In genomic region chr19:24523476-24524313, GRCm38 (mm10) we compare ENCODE assay signal across 13 mouse cellular contexts. TPM values are rescaled to one million over a fixed set of nuclear protein-coding genes. Genes with fewer than 3 reads are reported as not detected.
A peak's percentile ranks its signal among the peaks of the same experiment; 100 is the strongest.
DNase-seq lines count a peak whose midpoint lies in the region; ATAC-seq lines count a peak whose summit lies in the region.
"Had no signal": no experiment of that assay in that cellular context is flagged by ENCODE, and none has a peak within 500 bp of the region (broad histone marks: within the 10 kb centered on the region; RNA-seq: fewer than 3 reads in every experiment).

No protein-coding gene starts in this region.

- ATAC-seq in liver, embryonic 12.5 days = no peak
- ATAC-seq in liver, embryonic 11.5 days (replicated peaks; ENCODE audit: low FRiP score) = no peak
- no peak for ATAC-seq in erythroblast, adult 5-6 weeks (replicated peaks; ENCODE audit: low FRiP score, poor library complexity, severe bottlenecking)

- DNase-seq in liver, embryonic 11.5 days (ENCODE audit: low spot score) = no peak
- peak; percentile 91 to 92 for DNase-seq in cerebellum, postnatal 25 days
- DNase-seq in layer of hippocampus, postnatal 14 days (ENCODE audit: low spot score in 2 of 2) = peak; percentile 57 to 78
- peak; percentile 46 to 63 for DNase-seq in right cerebral cortex, postnatal 36 days (ENCODE audit: low spot score in 2 of 2)
- DNase-seq in gastrocnemius, adult 8-10 months (ENCODE audit: low spot score in 2 of 2) = no peak
- DNase-seq in lung, postnatal 14 days = no peak
- DNase-seq: adrenal gland, adult 2 months had no signal

- H3K36me3 ChIP-seq in liver, embryonic 12.5 days = no peaks in the 10 kb centered on the region
- H3K36me3 ChIP-seq in liver, embryonic 11.5 days (ENCODE audit: control insufficient read depth, insufficient read depth, low read length) = no peaks in the 10 kb centered on the region
- H3K36me3 ChIP-seq: kidney, embryonic 15.5 days; liver, embryonic 15.5 days had no signal

- WGBS in liver, embryonic 12.5 days (ENCODE audit: insufficient replicate concordance) = 83% methylated on average over 15 of the region's 15 CpGs
- WGBS in liver, embryonic 11.5 days = 86% methylated on average over 15 of the region's 15 CpGs

- H3K4me3 ChIP-seq in liver, embryonic 12.5 days = no peak overlapping the region
- no peak overlapping the region for H3K4me3 ChIP-seq in liver, embryonic 11.5 days (ENCODE audit: low read depth, low read length)
- H3K4me3 ChIP-seq: kidney, embryonic 15.5 days; liver, embryonic 15.5 days; myocyte had no signal

- H3K27me3 ChIP-seq in liver, embryonic 12.5 days (replicated peaks) = no peaks in the 10 kb centered on the region
- H3K27me3 ChIP-seq in liver, embryonic 11.5 days (replicated peaks; ENCODE audit: control insufficient read depth, insufficient read depth, low read length) = no peaks in the 10 kb centered on the region; the same call in 1 of the 2 replicates
- H3K27me3 ChIP-seq: CH12.LX; kidney, embryonic 15.5 days; liver, embryonic 15.5 days had no signal

- H3K9ac ChIP-seq in liver, embryonic 12.5 days = 0 out of 2 replicates have a peak overlapping the region, but pooled peaks have one; percentile 23
- no peak overlapping the region for H3K9ac ChIP-seq in liver, embryonic 11.5 days (ENCODE audit: low read depth, low read length)
- H3K9ac ChIP-seq: kidney, embryonic 15.5 days; liver, embryonic 15.5 days had no signal

- peaks cover 78% of the 10 kb centered on the region for H3K4me1 ChIP-seq in liver, embryonic 12.5 days
- peaks cover 32% of the 10 kb centered on the region for H3K4me1 ChIP-seq in liver, embryonic 11.5 days (replicated peaks; ENCODE audit: control insufficient read depth, insufficient read depth, low read length)
- H3K4me1 ChIP-seq: kidney, embryonic 15.5 days had no signal

- peak overlapping the region; percentile 3; the same call in 1 of the 2 replicates for H3K27ac ChIP-seq in liver, embryonic 12.5 days
- H3K27ac ChIP-seq in liver, embryonic 11.5 days (ENCODE audit: low read depth, low read length) = no peak overlapping the region
- H3K27ac ChIP-seq: kidney, embryonic 15.5 days; liver, embryonic 15.5 days had no signal

- H3K4me2 ChIP-seq in liver, embryonic 12.5 days = no peak overlapping the region
- H3K4me2 ChIP-seq in liver, embryonic 11.5 days = no peak overlapping the region
- H3K4me2 ChIP-seq: kidney, embryonic 15.5 days; liver, embryonic 15.5 days had no signal

- no peaks in the 10 kb centered on the region for H3K9me3 ChIP-seq in liver, embryonic 12.5 days (replicated peaks)
- no peaks in the 10 kb centered on the region for H3K9me3 ChIP-seq in liver, embryonic 11.5 days (ENCODE audit: control insufficient read depth, low read length)
- H3K9me3 ChIP-seq: kidney, embryonic 15.5 days; liver, embryonic 15.5 days had no signal

RNA-seq across cellular contexts. Expression of gene Pip5k1b, which starts 32.0 kb away (rescaled TPM):
- polyA plus RNA-seq in liver, embryonic 12.5 days (2016; fragmentation: Nextera tagmentation; extraction: Ambion mirVana) = 9.1 and 9.5 TPM in 2 replicates
- polyA plus RNA-seq in liver, embryonic 11.5 days (2014; fragmentation: Nextera tagmentation; extraction: Ambion mirVana) = 5.6 and 7.1 TPM in 2 replicates
- total RNA-seq in layer of hippocampus, postnatal 14 days (2021) = 10 to 100 TPM; 37.0 to 40.3 TPM
- total RNA-seq in gastrocnemius, adult 8-10 months (2022) = under 1 TPM; 0.20 to 0.54 (median 0.28) TPM
- 35.4 and 43.9 TPM in 2 replicates for total RNA-seq in erythroblast, adult 5-6 weeks (2015; ENCODE audit: low replicate concordance)
- 34.4 and 43.5 TPM in 2 replicates for total RNA-seq in erythroblast, adult 5-6 weeks (2017; ENCODE audit: low replicate concordance)

RNA-seq across cellular contexts. Expression of gene Fam122a, which starts 46.5 kb away (rescaled TPM):
- 45.1 and 47.6 TPM in 2 replicates for polyA plus RNA-seq in liver, embryonic 12.5 days (2016; fragmentation: Nextera tagmentation; extraction: Ambion mirVana)
- 40.1 and 40.3 TPM in 2 replicates for polyA plus RNA-seq in liver, embryonic 11.5 days (2014; fragmentation: Nextera tagmentation; extraction: Ambion mirVana)
- 10 to 100 TPM; 34.2 to 34.4 TPM for total RNA-seq in layer of hippocampus, postnatal 14 days (2021)
- 10 to 100 TPM; 22.1 to 33.4 (median 28.1) TPM for total RNA-seq in gastrocnemius, adult 8-10 months (2022)
- total RNA-seq in erythroblast, adult 5-6 weeks (2015; ENCODE audit: low replicate concordance) = 37.8 and 40.9 TPM in 2 replicates
- 6.3 and 12.1 TPM in 2 replicates for total RNA-seq in erythroblast, adult 5-6 weeks (2017; ENCODE audit: low replicate concordance)

Comparison
In these comparisons a context has a peak if more than half of its experiments do, and no peak if none do; other contexts are left out.
1. DNase-seq: peak in cerebellum, postnatal 25 days (2 of 2), layer of hippocampus, postnatal 14 days (2 of 2) and right cerebral cortex, postnatal 36 days (2 of 2); none in liver, embryonic 11.5 days (single experiment), gastrocnemius, adult 8-10 months (0 of 2) and lung, postnatal 14 days (single experiment).
2. RNA of gene Pip5k1b, which starts 32.0 kb away (total RNA-seq): 34.4 to 43.9 TPM in erythroblast, adult 5-6 weeks and 37.0 to 40.3 TPM in layer of hippocampus, postnatal 14 days; 0.20 to 0.54 TPM in gastrocnemius, adult 8-10 months; every median in the first group is over 10 times any median in the second.